Mouse (Mus musculus) testis, adult 2 months (tissue): Measurements from ENCODE around the gene Pde8b. TPM values are rescaled to one million over a fixed set of nuclear protein-coding genes. Genes with fewer than 3 reads are reported as not detected.

Source experiments
- H3K27ac ChIP-seq: fragments of 200-500 bp; 2 replicates; pipeline ENCODE4 v1.5.1; 2012; ENCODE audit warnings: low read depth, low read length; ENCODE audit not compliant: control insufficient read depth, insufficient read depth
- H3K27me3 ChIP-seq: fragments of 200-500 bp; 2 replicates; pipeline ENCODE4 v1.6.1; 2012; ENCODE audit warnings: mild to moderate bottlenecking, low read length, moderate library complexity; ENCODE audit not compliant: control insufficient read depth, insufficient read depth
- H3K36me3 ChIP-seq: fragments of 200-500 bp; 2 replicates; pipeline ENCODE4 v1.6.1; 2012; ENCODE audit warnings: mild to moderate bottlenecking, low read length; ENCODE audit not compliant: control insufficient read depth, insufficient read depth
- H3K4me1 ChIP-seq: fragments of 200-500 bp; 2 replicates; pipeline ENCODE4 v1.6.1; 2012; ENCODE audit warnings: low read length; ENCODE audit not compliant: control insufficient read depth, insufficient read depth
- H3K4me3 ChIP-seq: fragments of 200-500 bp; 2 replicates; pipeline ENCODE4 v1.5.1; 2012; ENCODE audit warnings: low read depth, mild to moderate bottlenecking, low read length, moderate library complexity, mixed read lengths; ENCODE audit not compliant: control insufficient read depth
- CTCF ChIP-seq: fragments of 200-500 bp; IDR thresholded peaks from 2 replicates; pipeline ENCODE4 v1.5.1; 2012; ENCODE audit warnings: low read depth, mild to moderate bottlenecking, inconsistent platforms, low read length, moderate library complexity; ENCODE audit not compliant: control insufficient read depth, insufficient read depth, insufficient replicate concordance
- POLR2A ChIP-seq: fragments of 200-500 bp; IDR thresholded peaks from 2 replicates; pipeline ENCODE4 v1.6.1; 2012; ENCODE audit warnings: low read depth, mild to moderate bottlenecking, inconsistent platforms, low read length, moderate library complexity; ENCODE audit not compliant: control insufficient read depth
- polyA plus RNA-seq: library from polyadenylated mRNA; depleted of rRNA; stranded (reverse); fragments of >200 nt; gene quantifications from 2 replicates; pipeline ENCODE4 v1.2.3, GENCODE M21; 2012

Pde8b gene
- polyA plus RNA-seq, 1 experiment, result 4.2 TPM

DNA sequence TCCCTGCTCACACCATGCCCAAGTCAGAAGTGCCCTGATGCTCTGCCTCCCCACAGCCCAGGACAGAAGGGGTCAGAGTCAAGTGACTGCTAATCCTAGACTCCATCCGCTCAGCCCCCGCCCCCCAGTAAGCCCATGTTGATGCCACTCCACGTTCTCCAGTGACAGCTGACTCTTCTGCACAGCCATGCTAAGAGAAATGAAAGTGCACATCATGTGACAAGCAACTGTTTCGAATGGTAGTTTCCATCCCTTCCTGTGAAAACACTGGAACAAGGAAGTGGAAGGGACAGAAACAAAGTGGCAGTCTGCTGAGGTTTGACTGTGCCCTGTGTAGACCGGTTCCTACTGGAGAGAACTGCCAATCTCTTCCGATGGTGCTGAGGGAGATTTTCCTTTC, 217.2 kb downstream of the Pde8b start:
- TF ChIP-seq POLR2A, result no peak
- no peak for TF ChIP-seq CTCF
- Histone ChIP-seq H3K4me1 (no peaks in the 10 kb centered on the region; the same call in 1 of the 2 replicates), H3K27ac (no peak overlapping the region), H3K27me3 (no peaks in the 10 kb centered on the region), H3K4me3 (no peak overlapping the region), H3K36me3 (no peaks in the 10 kb centered on the region)

DNA sequence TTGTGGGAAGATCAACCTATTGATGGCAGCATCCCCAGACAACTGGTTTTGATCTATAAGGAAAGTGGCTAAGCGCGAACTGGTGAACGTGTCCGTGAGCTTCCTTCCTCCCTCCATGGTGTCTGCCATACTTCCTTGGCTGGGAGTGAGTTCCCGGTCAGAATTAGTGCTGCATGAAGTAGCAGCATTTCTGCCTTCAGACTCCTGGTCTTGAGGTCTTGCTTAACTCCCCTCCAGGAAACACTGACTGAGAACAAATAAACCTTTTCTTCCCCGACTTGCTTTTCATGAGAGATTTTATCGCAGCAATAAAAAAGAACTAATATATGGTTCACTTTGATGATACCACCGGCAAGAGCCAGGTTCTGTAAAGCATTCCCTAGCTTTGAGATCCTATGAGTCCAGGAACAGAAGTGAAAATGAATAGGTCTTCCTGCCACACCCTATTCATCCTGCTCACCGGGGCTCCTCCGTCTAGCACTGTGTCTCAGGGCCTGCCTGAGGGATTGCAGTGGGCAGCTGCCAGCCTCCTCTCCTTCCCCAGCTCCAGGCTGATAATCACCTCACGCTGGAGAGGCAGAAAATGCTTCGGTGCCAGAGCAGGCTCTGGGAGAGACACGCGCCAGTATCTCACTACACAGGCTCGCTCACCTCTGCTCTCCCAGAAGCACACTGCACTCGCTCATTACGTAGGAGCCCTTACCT, 217.9 kb downstream of the Pde8b start:
- Histone ChIP-seq H3K27me3 (no peaks in the 10 kb centered on the region), H3K36me3 (no peaks in the 10 kb centered on the region), H3K27ac (no peak overlapping the region), H3K4me3 (no peak overlapping the region), H3K4me1 (no peaks in the 10 kb centered on the region; the same call in 1 of the 2 replicates)
- no peak for TF ChIP-seq CTCF
- TF ChIP-seq POLR2A, result no peak

DNA sequence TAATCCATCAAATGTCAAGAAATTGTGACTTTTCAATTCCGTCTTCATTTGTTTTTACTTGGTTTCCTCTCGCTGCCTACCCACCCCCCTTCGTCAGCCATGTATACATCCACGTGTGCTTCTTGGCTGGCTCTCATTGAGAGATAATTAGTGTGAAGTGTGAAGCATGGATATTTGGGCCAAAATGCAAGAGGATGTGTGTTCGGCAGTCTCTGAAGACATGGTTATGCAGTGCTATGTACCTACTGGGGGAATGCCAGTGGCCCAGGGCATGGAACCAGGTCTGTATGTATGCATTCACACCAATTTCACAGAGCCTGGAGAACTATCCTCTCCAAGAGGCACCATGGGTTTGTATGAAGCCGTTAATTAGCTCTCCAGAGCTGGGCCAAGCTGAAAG, 219.3 kb downstream of the Pde8b start:
- H3K27ac ChIP-seq, result no peak overlapping the region
- H3K36me3 ChIP-seq, result no peaks in the 10 kb centered on the region
- no peaks in the 10 kb centered on the region; the same call in 1 of the 2 replicates for H3K4me1 ChIP-seq
- no peak overlapping the region for H3K4me3 ChIP-seq
- H3K27me3 ChIP-seq, result no peaks in the 10 kb centered on the region
- TF ChIP-seq CTCF (no peak), POLR2A (no peak)

DNA sequence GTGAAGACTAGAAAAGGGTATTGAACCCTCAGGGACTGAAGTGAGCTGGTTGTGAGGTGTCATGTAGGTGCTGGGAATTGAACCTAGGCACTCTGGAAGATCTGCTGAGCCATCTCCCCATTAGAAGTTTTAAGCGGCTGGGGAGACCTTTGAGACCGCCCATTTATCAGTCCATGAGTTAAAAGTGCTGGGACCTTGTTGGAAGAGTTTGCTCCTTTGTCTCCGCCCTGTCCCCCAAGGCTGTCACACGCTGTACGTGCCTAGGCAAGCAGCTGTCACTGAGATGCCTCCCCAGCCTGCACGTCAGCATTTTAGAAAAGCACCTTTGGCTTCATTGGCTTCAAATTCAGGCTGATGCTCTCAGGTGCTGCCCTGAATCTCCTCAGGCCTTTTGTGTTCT, 229.9 kb downstream of the Pde8b start:
- H3K4me3 ChIP-seq, result no peak overlapping the region
- no peak overlapping the region for H3K27ac ChIP-seq
- no peaks in the 10 kb centered on the region for H3K27me3 ChIP-seq
- no peaks in the 10 kb centered on the region for H3K4me1 ChIP-seq
- H3K36me3 ChIP-seq, result peaks cover 2% of the 10 kb centered on the region
- no peak for TF ChIP-seq POLR2A
- no peak for TF ChIP-seq CTCF

DNA sequence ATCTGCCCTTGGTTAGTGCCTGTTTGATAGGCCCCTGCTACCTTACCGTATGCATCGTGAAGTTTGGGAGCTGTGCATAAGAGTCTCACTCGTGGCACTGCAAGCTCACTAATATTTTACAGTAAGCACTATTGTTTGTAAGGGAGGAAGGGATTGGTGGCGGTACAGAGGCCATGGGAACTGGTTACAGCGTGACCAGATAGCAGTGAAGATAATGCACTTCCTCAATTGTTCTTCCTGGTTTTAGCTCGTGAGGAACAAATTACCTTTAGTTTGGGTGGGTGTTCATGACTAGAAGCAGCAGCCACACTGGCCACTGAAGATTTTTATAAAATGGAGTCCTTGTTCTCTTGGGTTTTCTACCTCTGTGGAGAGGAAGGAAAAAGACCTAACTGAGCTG, 230.8 kb downstream of the Pde8b start:
- TF ChIP-seq CTCF (no peak), POLR2A (no peak)
- H3K4me3 ChIP-seq, result no peak overlapping the region
- H3K4me1 ChIP-seq, result no peaks in the 10 kb centered on the region
- peaks cover 2% of the 10 kb centered on the region for H3K36me3 ChIP-seq
- H3K27me3 ChIP-seq, result no peaks in the 10 kb centered on the region
- no peak overlapping the region for H3K27ac ChIP-seq

DNA sequence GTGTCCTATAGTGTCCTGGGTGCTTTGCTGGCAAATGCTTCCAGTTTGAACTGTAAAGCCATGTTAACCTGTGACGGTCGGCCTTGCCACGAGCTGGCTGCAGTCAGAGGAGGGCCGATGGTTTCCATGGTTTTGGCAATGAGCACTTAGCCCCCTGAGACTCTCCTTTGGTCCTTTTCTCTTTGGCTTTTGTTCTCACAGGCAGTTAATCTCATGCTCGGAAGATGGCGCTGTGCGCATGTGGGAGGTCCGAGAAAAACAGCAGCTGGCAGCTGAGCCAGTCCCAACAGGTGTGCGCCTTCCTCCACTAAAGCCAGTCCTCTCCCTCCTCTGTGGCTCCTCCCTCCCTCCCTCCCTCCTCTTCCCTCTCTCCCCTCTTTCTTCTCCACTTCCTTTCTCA, 232.2 kb downstream of the Pde8b start:
- Histone ChIP-seq H3K27me3 (no peaks in the 10 kb centered on the region), H3K36me3 (peaks cover 2% of the 10 kb centered on the region), H3K4me3 (no peak overlapping the region), H3K4me1 (no peaks in the 10 kb centered on the region), H3K27ac (no peak overlapping the region)
- TF ChIP-seq POLR2A (no peak), CTCF (peak; percentile 46; the same call in 1 of the 2 replicates)

DNA sequence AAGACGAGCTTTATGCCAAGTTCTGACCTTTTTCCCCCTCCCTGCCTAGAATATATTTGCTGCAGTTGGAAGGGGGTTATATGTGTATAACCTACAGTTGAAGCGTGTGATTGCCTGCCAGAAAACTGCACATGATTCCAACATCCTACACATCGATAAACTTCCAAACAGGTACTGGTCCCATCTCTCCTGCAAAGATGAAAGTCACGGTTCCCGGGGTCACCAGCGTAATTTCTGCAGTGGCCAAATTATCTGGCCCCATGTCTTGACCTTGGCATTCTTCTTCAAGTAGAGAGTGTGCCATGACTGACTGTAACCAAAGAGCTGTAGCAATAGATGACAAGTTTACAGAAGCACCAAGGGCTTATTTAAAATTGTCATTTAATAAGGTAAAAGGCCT, 232.9 kb downstream of the Pde8b start:
- H3K27me3 ChIP-seq, result no peaks in the 10 kb centered on the region
- H3K27ac ChIP-seq, result no peak overlapping the region
- no peak for TF ChIP-seq POLR2A
- no peak for TF ChIP-seq CTCF
- peaks cover 2% of the 10 kb centered on the region for H3K36me3 ChIP-seq
- no peak overlapping the region for H3K4me3 ChIP-seq
- no peaks in the 10 kb centered on the region for H3K4me1 ChIP-seq

DNA sequence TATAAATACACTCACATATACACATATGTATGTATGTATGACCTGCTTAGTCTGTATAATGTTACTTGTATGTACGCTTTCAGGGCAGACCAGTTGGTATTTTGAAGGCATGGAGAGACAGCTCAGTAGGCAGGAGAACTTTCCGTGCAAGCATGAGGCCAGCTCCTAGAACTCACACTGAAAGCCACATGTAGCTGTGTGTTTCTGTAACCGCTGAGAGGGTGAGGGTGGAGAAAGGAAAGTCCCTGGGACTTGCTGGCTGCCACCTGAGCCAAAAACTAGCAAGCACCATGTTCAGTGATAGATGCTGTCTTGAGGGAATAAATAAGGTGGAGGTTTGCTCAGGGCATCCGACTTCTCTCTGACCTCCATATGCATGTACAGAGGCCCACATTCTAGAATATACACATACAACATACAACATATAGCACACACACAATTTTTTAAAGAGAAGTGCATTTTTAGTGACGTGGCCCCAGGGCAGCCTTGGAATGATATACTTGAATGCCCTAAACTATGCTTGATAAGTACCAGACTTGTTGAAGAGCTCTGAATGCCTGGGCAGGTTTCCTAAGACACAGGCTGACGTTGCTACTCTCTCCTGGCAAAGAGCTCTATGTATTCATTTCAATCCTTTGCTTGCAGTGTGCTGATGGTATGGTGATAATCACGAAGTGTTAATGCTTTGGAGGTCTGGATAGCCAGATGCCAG, 238.4 kb downstream of the Pde8b start:
- Histone ChIP-seq H3K4me1 (no peaks in the 10 kb centered on the region), H3K27ac (no peak overlapping the region), H3K27me3 (no peaks in the 10 kb centered on the region), H3K36me3 (peaks cover 1% of the 10 kb centered on the region; the same call in 1 of the 2 replicates), H3K4me3 (no peak overlapping the region)
- no peak for TF ChIP-seq CTCF
- TF ChIP-seq POLR2A, result no peak
